Mouse (Mus musculus) embryonic stem cell, embryonic (primary cell): ENCODE measurements at regions not wholly inside any gene's neighbourhood (a gene's known extent, or its start where the extent isn't known, plus 50 kb on each side); places are given as distances from the start of the nearest gene placed in this dataset.

Experiments
- CTCF ChIA-PET, 4 experiments: fragments of 300-600 bp in 2 of 4; fragments of 350-600 bp in 2 of 4; sonication (Branson Sonifier 250); formaldehyde crosslinking; loops; one replicate each; lab custom pipeline; 2022; ENCODE audit warnings: inconsistent platforms in 2 of 4; lab: Charles Lee
- POLR2A ChIA-PET, 4 experiments: fragments of 300-600 bp in 2 of 4; fragments of 350-600 bp in 2 of 4; sonication (Branson Sonifier 250); formaldehyde crosslinking; loops; one replicate each; lab custom pipeline; 2022; ENCODE audit warnings: antibody characterized with exemption in 4 of 4, inconsistent platforms in 1 of 4; lab: Charles Lee

DNA sequence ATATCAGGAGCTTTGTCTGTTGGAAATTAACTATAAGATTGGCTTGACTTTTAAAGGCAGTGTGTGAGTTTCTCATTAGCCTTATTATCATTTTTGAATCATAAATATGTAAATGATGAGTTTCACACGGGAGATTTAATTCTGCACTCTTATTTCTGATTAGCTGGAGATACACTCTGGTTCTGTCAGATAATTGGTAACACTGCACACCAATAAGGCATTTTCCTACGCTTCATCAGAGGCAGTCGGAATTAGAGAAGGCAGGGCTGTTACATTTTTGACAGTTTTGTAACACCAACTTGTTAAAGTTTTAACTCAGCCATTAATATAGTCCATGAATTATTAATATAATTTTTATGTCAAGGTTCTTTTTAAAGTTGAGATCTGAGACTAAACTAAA is 347.3 kb downstream of the Zfp352 start:
- POLR2A ChIA-PET, result no interaction called here

DNA sequence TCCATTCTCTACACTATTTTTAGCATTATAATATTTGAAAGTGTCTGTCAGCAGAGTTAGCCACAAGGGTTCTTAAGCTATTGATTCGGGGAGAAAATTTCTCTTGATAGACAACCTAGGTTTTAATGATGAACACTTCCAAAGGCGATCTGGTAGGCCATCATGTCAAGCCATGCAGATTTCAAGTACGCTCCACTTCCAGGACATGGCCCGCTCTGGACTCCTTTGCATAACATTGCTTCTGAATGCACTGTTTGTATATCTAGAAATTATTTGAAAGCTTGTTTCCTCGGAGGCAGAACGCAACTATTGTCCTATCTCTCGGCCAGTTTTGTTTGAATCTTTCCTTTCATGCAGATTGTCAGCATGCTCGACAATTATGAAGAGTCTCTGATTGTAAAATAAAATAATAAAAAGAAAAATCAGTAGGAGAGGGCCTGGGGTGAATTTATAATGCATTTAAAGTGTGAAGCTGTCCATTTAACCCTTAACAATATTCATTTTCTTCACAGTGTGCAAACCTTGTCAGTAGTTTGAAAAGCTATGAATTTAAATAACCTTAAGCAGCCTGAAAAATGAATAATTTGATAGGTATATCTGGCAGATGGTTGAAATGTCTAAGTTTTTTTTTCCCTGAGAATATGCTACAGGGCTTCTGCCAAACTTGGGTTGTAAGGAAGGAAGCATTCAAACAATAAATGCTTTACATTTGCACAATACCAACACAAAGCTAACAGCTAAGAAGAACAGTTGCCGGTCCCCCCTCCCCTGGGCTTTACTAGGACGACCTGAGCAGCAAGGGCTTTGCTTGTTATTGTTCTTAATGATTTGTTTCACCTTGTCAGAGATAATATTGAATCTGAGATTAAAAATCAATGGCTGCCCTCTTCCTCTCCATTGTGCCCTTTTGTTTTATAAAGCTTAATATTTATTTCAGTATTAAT is 357.8 kb downstream of the Zfp352 start:
- POLR2A ChIA-PET, result interaction anchor here in 1 of 4 experiments (1.4 kb wide), 1 partner anchor 12 kb away, joined by 3 read pairs; no protein-coding TSS in a partner anchor
- CTCF ChIA-PET, result no interaction called here

More for the DNA sequence above, 347.3 kb downstream of the Zfp352 start:
- CTCF ChIA-PET, result no interaction called here

DNA sequence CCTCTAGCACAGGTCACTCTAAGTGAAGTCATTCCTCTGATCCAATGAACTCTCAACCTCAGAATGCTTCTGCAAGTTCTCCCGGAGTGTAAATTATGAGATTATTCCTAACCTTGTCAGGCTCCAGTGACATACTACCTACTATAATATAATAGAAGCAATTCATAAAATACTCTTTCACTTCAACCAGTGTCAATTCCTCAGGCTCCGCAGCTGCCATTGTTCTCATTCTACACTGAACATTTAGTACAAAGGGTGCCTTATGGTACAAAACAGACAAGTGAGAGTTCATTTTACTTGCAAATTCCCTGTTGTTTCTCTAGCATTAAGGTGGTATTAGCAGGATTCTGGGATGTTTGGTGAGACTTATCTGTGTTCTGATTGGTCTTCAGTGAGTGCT is 379.7 kb downstream of the Zfp352 start:
- CTCF ChIA-PET, result no interaction called here

DNA sequence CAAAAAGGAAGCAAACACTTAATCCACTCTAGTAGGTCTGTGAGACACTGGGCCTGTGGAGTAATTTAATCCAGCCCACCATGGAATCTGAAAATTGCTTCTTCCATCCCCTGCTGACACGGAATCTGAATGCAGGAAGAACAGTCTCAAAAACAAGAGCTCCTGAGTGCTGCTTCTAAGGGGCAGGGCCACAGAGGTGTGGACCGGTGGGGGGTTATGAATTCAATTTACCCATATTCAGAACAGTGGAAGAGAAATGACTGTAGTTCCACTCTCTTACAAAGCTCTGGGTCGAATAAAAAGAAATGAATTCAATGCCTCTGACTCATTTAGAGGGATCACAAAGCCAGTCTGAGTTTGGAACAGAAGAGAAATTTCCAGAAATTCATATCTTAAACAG is 390.3 kb downstream of the Zfp352 start:
- CTCF ChIA-PET, result no interaction called here
- POLR2A ChIA-PET, result no interaction called here

More for the DNA sequence above, 379.7 kb downstream of the Zfp352 start:
- POLR2A ChIA-PET, result no interaction called here

DNA sequence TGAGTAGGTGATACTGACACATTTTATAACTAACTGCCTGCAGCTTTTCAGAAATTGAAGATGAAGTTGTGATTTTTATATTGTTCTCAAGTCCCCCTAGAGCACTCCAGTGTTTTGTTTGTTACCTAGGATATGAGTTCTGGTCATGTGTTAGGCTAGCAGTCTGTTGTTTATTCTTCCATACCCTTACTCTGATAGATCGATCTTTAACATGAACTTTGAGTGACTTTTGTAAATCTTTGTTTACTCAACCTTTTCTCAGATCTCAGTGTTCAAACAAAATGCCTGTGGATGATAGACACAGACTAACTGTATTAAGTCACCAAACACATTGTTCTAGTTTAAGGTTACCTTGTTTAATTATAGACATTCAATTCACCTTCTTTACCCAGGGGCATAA is 409.3 kb downstream of the Zfp352 start:
- CTCF ChIA-PET, result no interaction called here
- POLR2A ChIA-PET, result no interaction called here

DNA sequence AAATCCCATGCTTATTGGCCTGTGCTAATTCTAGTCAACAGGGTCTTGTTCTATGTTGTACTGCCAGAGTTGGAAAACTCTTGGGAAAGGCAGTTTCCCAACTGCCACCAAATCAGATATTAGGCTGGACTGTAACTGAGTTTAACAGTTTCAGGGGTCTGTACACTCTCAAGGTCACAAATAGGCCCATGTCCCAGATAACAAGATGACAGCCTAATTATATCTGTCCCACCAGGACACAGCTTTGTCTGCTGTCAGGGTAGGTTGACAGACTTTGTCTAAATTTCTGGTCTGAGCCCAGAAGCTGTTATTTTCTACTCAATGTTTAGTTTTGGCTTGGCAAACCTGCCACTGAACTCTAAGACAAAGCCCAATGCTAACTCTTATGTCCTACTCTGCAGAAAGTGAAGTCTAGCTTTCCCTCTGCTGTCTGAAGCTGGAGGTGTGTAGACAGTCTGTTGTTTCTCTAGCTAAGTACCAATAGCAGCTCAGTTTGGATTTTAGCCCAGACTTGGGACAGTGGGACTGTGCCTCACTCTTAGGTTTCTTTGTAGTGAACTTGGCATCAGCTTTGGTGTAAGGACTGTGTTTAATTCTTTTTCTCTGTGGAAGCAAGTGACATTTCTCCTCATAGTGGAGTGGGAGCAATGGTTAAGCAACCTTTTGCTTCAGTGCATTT is 453.8 kb downstream of the Zfp352 start:
- ChIA-PET POLR2A (no interaction called here), CTCF (interaction anchor here in 1 of 4 experiments (0.8 kb wide), 1 partner anchor 196 kb away, joined by 3 read pairs; no protein-coding TSS in a partner anchor)

DNA sequence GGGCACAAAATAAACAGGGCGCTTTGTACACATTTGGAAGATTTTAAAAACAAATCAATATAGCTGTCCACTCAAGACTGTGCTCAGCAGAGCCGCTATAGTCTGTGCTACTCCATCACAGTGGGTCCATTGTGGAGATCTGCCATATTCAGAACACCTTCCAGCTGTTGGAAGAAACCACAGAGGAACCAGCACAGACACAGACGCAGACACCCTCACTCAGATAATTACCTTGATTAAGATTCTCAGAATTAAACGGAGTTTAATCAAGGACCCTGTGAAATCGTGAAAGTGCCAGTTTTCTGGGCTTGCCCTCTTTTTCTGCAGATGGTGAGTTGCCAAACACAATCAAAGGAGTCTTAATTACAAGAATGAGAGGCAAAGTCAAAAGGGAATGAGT is 478.3 kb downstream of the Zfp352 start:
- POLR2A ChIA-PET, result no interaction called here
- CTCF ChIA-PET, result no interaction called here

DNA sequence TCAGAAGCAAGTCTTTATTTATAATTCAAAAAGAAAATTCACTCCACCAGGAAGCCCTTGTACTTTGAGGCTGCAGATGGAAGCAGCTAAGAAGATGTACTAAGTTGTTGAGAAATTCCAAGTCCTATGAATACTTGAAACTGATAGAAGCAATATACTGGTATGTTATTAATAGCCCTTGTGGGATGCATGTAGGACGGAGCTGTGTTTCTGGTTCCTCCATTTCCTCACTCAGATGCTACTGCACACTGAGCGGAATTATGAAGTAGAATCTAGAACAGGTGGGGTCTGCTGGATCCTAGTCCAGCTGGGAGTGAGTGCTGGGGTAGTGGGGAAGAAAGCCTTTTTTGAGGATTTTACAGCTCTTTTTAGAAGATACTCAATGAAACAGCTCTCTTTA is 510.5 kb downstream of the Zfp352 start:
- CTCF ChIA-PET, result no interaction called here

DNA sequence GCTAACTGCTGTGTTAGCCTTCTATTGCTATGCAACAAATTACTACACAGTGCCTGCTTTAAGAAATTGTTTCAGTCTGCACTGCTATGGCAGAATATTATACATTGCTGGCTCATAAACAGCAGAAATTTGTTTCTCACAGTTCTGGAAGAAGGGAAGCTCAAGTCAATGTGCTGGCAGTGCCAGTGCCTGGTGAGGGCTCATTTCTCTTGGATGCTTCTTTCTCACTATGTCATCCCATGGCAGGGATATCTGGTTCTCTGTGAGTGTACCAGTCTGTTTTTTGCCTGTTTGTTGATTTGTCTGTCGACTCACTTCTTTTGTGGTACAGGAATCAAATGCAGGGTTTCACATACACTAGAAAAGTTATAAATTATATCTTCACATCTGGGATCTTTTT is 516.2 kb downstream of the Zfp352 start:
- CTCF ChIA-PET, result no interaction called here
- POLR2A ChIA-PET, result no interaction called here

More for the DNA sequence above, 510.5 kb downstream of the Zfp352 start:
- POLR2A ChIA-PET, result no interaction called here

DNA sequence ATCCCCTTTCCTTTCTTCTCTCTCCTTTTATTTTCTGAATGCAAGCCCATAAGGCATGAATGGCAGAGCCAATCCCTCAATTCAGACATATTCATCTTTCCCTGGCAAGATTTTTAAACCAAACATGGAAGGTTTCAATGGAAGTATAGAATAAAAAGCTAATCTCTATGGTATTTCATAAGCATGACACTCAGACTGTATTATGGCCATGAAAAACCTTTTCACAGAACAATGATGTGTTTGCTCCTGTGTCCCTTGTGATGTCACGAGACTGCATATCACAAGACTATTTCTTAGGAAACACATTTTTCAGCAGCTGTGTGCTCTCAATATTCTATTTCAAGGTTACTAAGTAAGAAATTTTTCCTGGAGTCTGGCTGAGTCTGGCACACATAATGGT is 525.5 kb downstream of the Zfp352 start:
- ChIA-PET POLR2A (no interaction called here), CTCF (no interaction called here)
